Mouse (Mus musculus) MEL (cell line): ENCODE data around the gene Myrf. TPM values are rescaled to one million over a fixed set of nuclear protein-coding genes. Genes with fewer than 3 reads are reported as not detected.

Experiments
- DNase-seq: peaks from one replicate; pipeline ENCODE4 v3.0.0; 2011; ENCODE audit warnings: low read depth, low spot score
- H3K27ac ChIP-seq: 2 replicates; pipeline ENCODE4 v1.5.1; 2012; ENCODE audit warnings: low read depth, mild to moderate bottlenecking, control low read depth, low read length, moderate library complexity; ENCODE audit not compliant: control insufficient read depth
- H3K27me3 ChIP-seq, 2 experiments: fragments of 150-350 bp in 1 of 2; sonication (generic) in 1 of 2; 2 replicates each; pipeline ENCODE4 v1.6.1; 2012; ENCODE audit warnings: low read length in 2 of 2, mild to moderate bottlenecking in 2 of 2, improper control_type of control experiment in 1 of 2, moderate library complexity in 1 of 2; ENCODE audit not compliant: insufficient read depth in 2 of 2, control insufficient read depth in 1 of 2
- H3K36me3 ChIP-seq, 2 experiments: 2 replicates each; pipeline ENCODE4 v1.6.1; 2012 to 2014; ENCODE audit warnings: low read length in 2 of 2, improper control_type of control experiment in 1 of 2, inconsistent platforms in 1 of 2, mild to moderate bottlenecking in 1 of 2; ENCODE audit not compliant: insufficient read depth in 2 of 2, control insufficient read depth in 1 of 2
- H3K4me1 ChIP-seq, 2 experiments: fragments of 150-350 bp in 1 of 2; sonication (generic) in 1 of 2; 2 replicates each; pipeline ENCODE4 v1.6.1; 2012; ENCODE audit warnings: low read length in 2 of 2, improper control_type of control experiment in 1 of 2, mild to moderate bottlenecking in 1 of 2; ENCODE audit not compliant: insufficient read depth in 2 of 2, control insufficient read depth in 1 of 2
- H3K4me3 ChIP-seq, 2 experiments: fragments of 150-350 bp in 1 of 2; sonication (generic) in 1 of 2; 2 replicates each; pipeline ENCODE4 v1.5.1; 2012; ENCODE audit warnings: low read depth in 2 of 2, low read length in 2 of 2, mild to moderate bottlenecking in 2 of 2, moderate library complexity in 2 of 2, control low read depth in 1 of 2, improper control_type of control experiment in 1 of 2; ENCODE audit not compliant: control insufficient read depth in 1 of 2, insufficient read depth in 1 of 2
- H3K79me2 ChIP-seq: 2 replicates; pipeline ENCODE4 v1.6.1; 2012; ENCODE audit warnings: mild to moderate bottlenecking, low read length, moderate library complexity; ENCODE audit not compliant: control insufficient read depth, poor library complexity, insufficient read depth
- H3K9ac ChIP-seq: 2 replicates; pipeline ENCODE4 v1.6.1; 2012; ENCODE audit warnings: low read depth, mild to moderate bottlenecking, control low read depth, low read length, moderate library complexity; ENCODE audit not compliant: control insufficient read depth, poor library complexity, severe bottlenecking
- H3K9me3 ChIP-seq: fragments of 150-350 bp; sonication (generic); replicated peaks from 2 replicates; pipeline ENCODE4 v1.6.1; 2012; ENCODE audit warnings: mild to moderate bottlenecking, low read length, improper control_type of control experiment, moderate library complexity; ENCODE audit not compliant: insufficient read depth
- CTCF ChIP-seq, 3 experiments: IDR thresholded peaks in 2 of 3; conservative IDR thresholded peaks in 1 of 3; 2 replicates each; pipeline ENCODE4 v1.5.1; 2011 to 2012; ENCODE audit warnings: low read length in 3 of 3, low read depth in 2 of 3, mild to moderate bottlenecking in 2 of 3, improper control_type of control experiment in 1 of 3, inconsistent platforms in 1 of 3, mixed read lengths in 1 of 3, moderate library complexity in 1 of 3; ENCODE audit not compliant: control insufficient read depth in 1 of 3, insufficient read depth in 1 of 3, poor library complexity in 1 of 3, severe bottlenecking in 1 of 3
- EP300 ChIP-seq, 2 experiments: IDR thresholded peaks; 2 replicates each; pipeline ENCODE4 v1.6.1; 2011; ENCODE audit warnings: improper control_type of control experiment in 2 of 2, low read length in 2 of 2, low read depth in 1 of 2, mild to moderate bottlenecking in 1 of 2
- GATA1 ChIP-seq: IDR thresholded peaks from 2 replicates; pipeline ENCODE4 v1.6.1; 2011; ENCODE audit warnings: low read depth, low read length, improper control_type of control experiment
- HCFC1 ChIP-seq: IDR thresholded peaks from 2 replicates; pipeline ENCODE4 v1.6.1; 2012; ENCODE audit warnings: low read depth, mild to moderate bottlenecking, inconsistent platforms, low read length, improper control_type of control experiment, moderate library complexity
- MAFK ChIP-seq: IDR thresholded peaks from 2 replicates; pipeline ENCODE4 v1.6.1; 2011; ENCODE audit warnings: low read depth, mild to moderate bottlenecking, low read length, improper control_type of control experiment, borderline replicate concordance
- MAZ ChIP-seq: IDR thresholded peaks from 2 replicates; pipeline ENCODE4 v1.6.1; 2012; ENCODE audit warnings: low read depth, mild to moderate bottlenecking, inconsistent platforms, low read length, improper control_type of control experiment
- MEF2A ChIP-seq: IDR thresholded peaks from 2 replicates; pipeline ENCODE4 v1.6.1; 2014; ENCODE audit warnings: low read depth, mild to moderate bottlenecking, inconsistent platforms, low read length, improper control_type of control experiment; ENCODE audit not compliant: poor library complexity, insufficient replicate concordance, severe bottlenecking; ENCODE audit errors: extremely low read depth
- MYB ChIP-seq: IDR thresholded peaks from 2 replicates; pipeline ENCODE4 v1.6.1; 2011; ENCODE audit warnings: mild to moderate bottlenecking, low read depth, low read length, improper control_type of control experiment
- POLR2A ChIP-seq, 2 experiments: IDR thresholded peaks; 2 replicates each; pipeline ENCODE4 v1.6.1; 2011 to 2012; ENCODE audit warnings: low read length in 2 of 2, mild to moderate bottlenecking in 2 of 2, control low read depth in 1 of 2, improper control_type of control experiment in 1 of 2, low read depth in 1 of 2, moderate library complexity in 1 of 2; ENCODE audit not compliant: control insufficient read depth in 1 of 2, insufficient read depth in 1 of 2, poor library complexity in 1 of 2
- RCOR1 ChIP-seq: IDR thresholded peaks from 2 replicates; pipeline ENCODE4 v1.6.1; 2012; ENCODE audit warnings: low read depth, mild to moderate bottlenecking, inconsistent platforms, low read length, improper control_type of control experiment
- SIN3A ChIP-seq: IDR thresholded peaks from 2 replicates; pipeline ENCODE4 v1.6.1; 2012; ENCODE audit warnings: low read length, improper control_type of control experiment, inconsistent platforms
- TAL1 ChIP-seq: IDR thresholded peaks from 2 replicates; pipeline ENCODE4 v1.6.1; 2012; ENCODE audit warnings: mild to moderate bottlenecking, inconsistent platforms, low read length, moderate library complexity, mixed read lengths
- USF1 ChIP-seq: IDR thresholded peaks from 2 replicates; pipeline ENCODE4 v1.6.1; 2014; ENCODE audit warnings: low read depth, mild to moderate bottlenecking, inconsistent platforms, low read length, improper control_type of control experiment, moderate library complexity
- ZMIZ1 ChIP-seq: IDR thresholded peaks from 2 replicates; pipeline ENCODE4 v1.6.1; 2012; ENCODE audit warnings: low read depth, mild to moderate bottlenecking, inconsistent platforms, low read length, improper control_type of control experiment, moderate library complexity
- polyA plus RNA-seq, 2 experiments: library from polyadenylated mRNA; stranded (reverse) in 1 of 2; unstranded in 1 of 2; fragments of >175 nt in 1 of 2; fragments of >200 nt in 1 of 2; gene quantifications; 2 replicates each; pipeline versions ENCODE4 v1.2.1 to v1.2.4; 2012; ENCODE audit warnings: low replicate concordance in 2 of 2, low read depth in 1 of 2; ENCODE audit not compliant: insufficient read length in 2 of 2, insufficient read depth in 1 of 2, missing spikeins in 1 of 2
- total RNA-seq: library from RNA; depleted of rRNA; stranded (reverse); fragments of 300-350 nt; gene quantifications from 2 replicates; pipeline ENCODE4 v1.2.3, GENCODE M21; 2012

Myrf gene
- total and polyA plus RNA-seq, 3 experiments: 0.23 to 2.7 TPM; not detected in 1

- no peak overlapping the region for H3K4me3 ChIP-seq
- DNase-seq: no peak
- no peak overlapping the region for H3K9ac ChIP-seq
- TF ChIP-seq SIN3A: no peak
- TF ChIP-seq POLR2A (IDR thresholded peaks at IDR 0.05; ENCODE audit: control insufficient read depth in 1 of 2, insufficient read depth in 1 of 2, low read depth in 1 of 2, low read length in 2 of 2, poor library complexity in 1 of 2): no peak
- no peak for TF ChIP-seq MYB
- TF ChIP-seq GATA1: no peak
- TF ChIP-seq HCFC1: no peak
- TF ChIP-seq MAFK: no peak
- no peak for TF ChIP-seq MAZ
- peaks cover 0 to 24% of the 10 kb centered on the region in 2 experiments; a peak in 2 of 4 replicates for H3K36me3 ChIP-seq
- no peaks in the 10 kb centered on the region for H3K9me3 ChIP-seq
- no peaks in the 10 kb centered on the region for H3K27me3 ChIP-seq
- H3K79me2 ChIP-seq: no peaks in the 10 kb centered on the region
- H3K27ac ChIP-seq: no peak overlapping the region
- peaks cover 4 to 23% of the 10 kb centered on the region in 2 experiments for H3K4me1 ChIP-seq
Measured at GRCm38 (mm10) chr19:10169179-10169578, 71.4 kb downstream of the Myrf start.

GRCm38 (mm10) chr19:10168441-10168840, 72.1 kb downstream of the Myrf start:
- Histone ChIP-seq H3K27me3 (no peaks in the 10 kb centered on the region), H3K36me3 (peaks cover 0 to 16% of the 10 kb centered on the region in 2 experiments; a peak in 2 of 4 replicates), H3K9me3 (no peaks in the 10 kb centered on the region), H3K4me3 (no peak overlapping the region), H3K79me2 (no peaks in the 10 kb centered on the region), H3K27ac (no peak overlapping the region), H3K9ac (no peak overlapping the region), H3K4me1 (peaks cover 4 to 18% of the 10 kb centered on the region in 2 experiments)
- DNase-seq: no peak
- TF ChIP-seq EP300 (IDR thresholded peaks at IDR 0.05; ENCODE audit: low read depth in 1 of 2, low read length in 2 of 2) (no peak), USF1 (no peak), MEF2A (no peak), TAL1 (no peak), ZMIZ1 (no peak)
- TF ChIP-seq, all 39 proteins: peak for 0

DNA sequence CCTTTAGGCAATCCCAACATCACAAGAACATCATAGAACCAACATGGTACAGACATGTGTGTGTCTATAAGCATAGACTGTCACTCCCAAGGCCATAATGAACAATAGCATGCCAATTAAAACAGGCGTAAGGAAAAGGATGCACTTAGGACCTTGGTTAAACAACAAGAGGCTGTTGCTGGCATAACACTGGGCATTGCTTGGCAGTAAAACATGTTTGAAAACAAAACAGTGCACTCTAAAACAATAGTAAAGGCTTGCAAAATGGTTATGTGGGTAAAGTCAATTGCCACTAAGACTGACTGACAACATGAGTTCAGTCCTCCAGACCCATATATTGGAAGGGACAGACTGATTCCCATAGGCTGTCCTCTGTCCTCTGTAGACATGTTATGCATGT, 72.6 kb downstream of the Myrf start:
- peaks cover 0 to 11% of the 10 kb centered on the region in 2 experiments; a peak in 2 of 4 replicates for H3K36me3 ChIP-seq
- H3K27me3 ChIP-seq: no peaks in the 10 kb centered on the region
- no peak overlapping the region for H3K4me3 ChIP-seq
- H3K4me1 ChIP-seq: peaks cover 4 to 14% of the 10 kb centered on the region in 2 experiments
- H3K9ac ChIP-seq: no peak overlapping the region
- DNase-seq: no peak
- H3K9me3 ChIP-seq: no peaks in the 10 kb centered on the region
- TF ChIP-seq CTCF (IDR thresholded peaks at IDR 0.05 in 2 of 3, conservative IDR thresholded peaks at IDR 0.05 in 1 of 3; ENCODE audit: control insufficient read depth in 1 of 3, insufficient read depth in 1 of 3, low read depth in 2 of 3, low read length in 3 of 3, poor library complexity in 1 of 3, severe bottlenecking in 1 of 3): no peak
- TF ChIP-seq ZMIZ1: no peak
- no peak for TF ChIP-seq GATA1
- TF ChIP-seq RCOR1: no peak
- TF ChIP-seq MYB: no peak
- TF ChIP-seq, all 39 proteins: peak for 0
- Histone ChIP-seq H3K79me2 (no peaks in the 10 kb centered on the region), H3K27ac (no peak overlapping the region)
